Mouse (Mus musculus) splenic B cell, adult 2 months (primary cell): Measurements from ENCODE around the gene Olfr99.

Experiments
- DNase-seq: peaks from one replicate; pipeline ENCODE4 v3.0.0-alpha.2; 2011; ENCODE audit warnings: low read depth, low spot score
- H3K27me3 ChIP-seq: 2 replicates; pipeline ENCODE4 v1.6.1; 2012; ENCODE audit warnings: mild to moderate bottlenecking, low read length, moderate library complexity, mixed read lengths; ENCODE audit not compliant: control insufficient read depth, poor library complexity, insufficient read depth, severe bottlenecking
- H3K36me3 ChIP-seq: 2 replicates; pipeline ENCODE4 v1.6.1; 2012; ENCODE audit warnings: mild to moderate bottlenecking, low read length, moderate library complexity, mixed read lengths; ENCODE audit not compliant: control insufficient read depth, poor library complexity, insufficient read depth, severe bottlenecking

Olfr99 gene

GRCm38 (mm10) chr17:37283360-37283759 lies at the start of gene Olfr99:
Gene Olfr99, minus strand, starts transcription at chr17:37283460.
- Histone ChIP-seq H3K36me3 (peaks cover 2% of the 10 kb centered on the region; the same call in 1 of the 2 replicates), H3K27me3 (no peaks in the 10 kb centered on the region)
- no peak for DNase-seq

- H3K36me3 ChIP-seq, result no peaks in the 10 kb centered on the region
- no peak for DNase-seq
- H3K27me3 ChIP-seq, result no peaks in the 10 kb centered on the region
These were observed 33.7 kb upstream of the Olfr99 start, which contains the start of gene Olfr102 for GRCm38 (mm10) chr17:37316954-37317353. Gene Olfr102, minus strand, starts transcription at chr17:37317054.

GRCm38 (mm10) chr17:37310146-37310699 lies 27.0 kb upstream of the Olfr99 start:
- no peak for DNase-seq
- H3K27me3 ChIP-seq, result no peaks in the 10 kb centered on the region
- no peaks in the 10 kb centered on the region for H3K36me3 ChIP-seq

GRCm38 (mm10) chr17:37308483-37308882 lies 25.2 kb upstream of the Olfr99 start:
- no peak for DNase-seq
- no peaks in the 10 kb centered on the region for H3K36me3 ChIP-seq

GRCm38 (mm10) chr17:37304213-37304612 lies 21.0 kb upstream of the Olfr99 start, which contains the start of gene Olfr101:
Gene Olfr101, minus strand, starts transcription at chr17:37304313.
- no peak for DNase-seq
- no peaks in the 10 kb centered on the region for H3K27me3 ChIP-seq
- no peaks in the 10 kb centered on the region for H3K36me3 ChIP-seq

More at GRCm38 (mm10) chr17:37308483-37308882, 25.2 kb upstream of the Olfr99 start:
- no peaks in the 10 kb centered on the region for H3K27me3 ChIP-seq

GRCm38 (mm10) chr17:37280331-37280730 lies 2.9 kb downstream of the Olfr99 start:
- Histone ChIP-seq H3K27me3 (no peaks in the 10 kb centered on the region), H3K36me3 (peaks cover 2% of the 10 kb centered on the region; the same call in 1 of the 2 replicates)
- DNase-seq, result no peak

GRCm38 (mm10) chr17:37276573-37276972 lies 6.7 kb downstream of the Olfr99 start:
- Histone ChIP-seq H3K27me3 (no peaks in the 10 kb centered on the region), H3K36me3 (peaks cover 7% of the 10 kb centered on the region)
- no peak for DNase-seq

GRCm38 (mm10) chr17:37275626-37276248 lies 7.5 kb downstream of the Olfr99 start:
- Histone ChIP-seq H3K27me3 (no peaks in the 10 kb centered on the region), H3K36me3 (peaks cover 7% of the 10 kb centered on the region)
- DNase-seq, result no peak

- DNase-seq, result peak; percentile 85
- no peaks in the 10 kb centered on the region for H3K27me3 ChIP-seq
- H3K36me3 ChIP-seq, result peaks cover 5% of the 10 kb centered on the region; the same call in 1 of the 2 replicates
These were observed 12.6 kb downstream of the Olfr99 start for GRCm38 (mm10) chr17:37270702-37271092.

GRCm38 (mm10) chr17:37270058-37270701 lies 13.1 kb downstream of the Olfr99 start, which contains the start of gene H2-M3:
Gene H2-M3, plus strand, starts transcription at chr17:37270220.
- DNase-seq, result peak; percentile 97
- no peaks in the 10 kb centered on the region for H3K27me3 ChIP-seq
- peaks cover 5% of the 10 kb centered on the region; the same call in 1 of the 2 replicates for H3K36me3 ChIP-seq

GRCm38 (mm10) chr17:37263626-37264025 lies 19.6 kb downstream of the Olfr99 start, which contains the start of gene Olfr98:
Gene Olfr98, minus strand, starts transcription at chr17:37263749.
- H3K36me3 ChIP-seq, result no peaks in the 10 kb centered on the region
- no peak for DNase-seq
- H3K27me3 ChIP-seq, result no peaks in the 10 kb centered on the region

GRCm38 (mm10) chr17:37250544-37250943 lies 32.7 kb downstream of the Olfr99 start:
- H3K36me3 ChIP-seq, result no peaks in the 10 kb centered on the region
- no peaks in the 10 kb centered on the region; the same call in 1 of the 2 replicates for H3K27me3 ChIP-seq
- DNase-seq, result peak; percentile 81

- H3K27me3 ChIP-seq, result no peaks in the 10 kb centered on the region; the same call in 1 of the 2 replicates
- DNase-seq, result no peak
- H3K36me3 ChIP-seq, result no peaks in the 10 kb centered on the region
These were observed 33.8 kb downstream of the Olfr99 start for GRCm38 (mm10) chr17:37249460-37249859.

GRCm38 (mm10) chr17:37246715-37247114 lies 36.5 kb downstream of the Olfr99 start:
- Histone ChIP-seq H3K27me3 (no peaks in the 10 kb centered on the region; the same call in 1 of the 2 replicates), H3K36me3 (no peaks in the 10 kb centered on the region)
- peak; percentile 95 for DNase-seq

- H3K27me3 ChIP-seq, result no peaks in the 10 kb centered on the region; the same call in 1 of the 2 replicates
- H3K36me3 ChIP-seq, result no peaks in the 10 kb centered on the region
- no peak for DNase-seq
These were observed 41.1 kb downstream of the Olfr99 start for GRCm38 (mm10) chr17:37242198-37242597.
